Mouse (Mus musculus): ENCODE measurements around the gene Pih1d2. TPM values are rescaled to one million over a fixed set of nuclear protein-coding genes. Genes with fewer than 3 reads are reported as not detected.

Pih1d2 gene
- polyA plus RNA-seq, 1 experiment from 2014 or later: 8.2 TPM

Other genes with a start within 250 kb of the Pih1d2 start
- gene Plet1, start 122.8 kb upstream of the Pih1d2 start, polyA plus RNA-seq (2016; fragmentation: Nextera tagmentation; extraction: Ambion mirVana): 0.36 TPM in 1 of 2 replicates, not detected in the other
- 95.4 and 96.2 TPM in 2 replicates for gene Pts, start 88.6 kb upstream of the Pih1d2 start, polyA plus RNA-seq (2016; fragmentation: Nextera tagmentation; extraction: Ambion mirVana)
- gene Il18, start 62.5 kb upstream of the Pih1d2 start, polyA plus RNA-seq (2016; fragmentation: Nextera tagmentation; extraction: Ambion mirVana): 12.3 and 16.1 TPM in 2 replicates
- 0.46 and 0.56 TPM in 2 replicates for gene Bco2, start 62.1 kb upstream of the Pih1d2 start, polyA plus RNA-seq (2016; fragmentation: Nextera tagmentation; extraction: Ambion mirVana)
- gene Tex12, start 56.0 kb upstream of the Pih1d2 start, polyA plus RNA-seq (2016; fragmentation: Nextera tagmentation; extraction: Ambion mirVana): 0.32 and 0.33 TPM in 2 replicates
- gene Sdhd, start 13.5 kb upstream of the Pih1d2 start, polyA plus RNA-seq (2016; fragmentation: Nextera tagmentation; extraction: Ambion mirVana): 219 and 221 TPM in 2 replicates
- gene Timm8b, start 13.4 kb upstream of the Pih1d2 start, polyA plus RNA-seq (2016; fragmentation: Nextera tagmentation; extraction: Ambion mirVana): 385 and 386 TPM in 2 replicates
- 27.0 and 28.3 TPM in 2 replicates for gene Nkapd1, start 143 bp downstream of the Pih1d2 start, polyA plus RNA-seq (2016; fragmentation: Nextera tagmentation; extraction: Ambion mirVana)
- gene Dlat, start 42.5 kb downstream of the Pih1d2 start, polyA plus RNA-seq (2016; fragmentation: Nextera tagmentation; extraction: Ambion mirVana): 43.4 and 48.3 TPM in 2 replicates
- 18.2 and 18.6 TPM in 2 replicates for gene Dixdc1, start 122.2 kb downstream of the Pih1d2 start, polyA plus RNA-seq (2016; fragmentation: Nextera tagmentation; extraction: Ambion mirVana)
- 0.88 and 1.6 TPM in 2 replicates for gene 2310030G06Rik, start 129.2 kb downstream of the Pih1d2 start, polyA plus RNA-seq (2016; fragmentation: Nextera tagmentation; extraction: Ambion mirVana)
- 3.9 and 6.5 TPM in 2 replicates for gene Cryab, start 134.0 kb downstream of the Pih1d2 start, polyA plus RNA-seq (2016; fragmentation: Nextera tagmentation; extraction: Ambion mirVana)
- 0.54 TPM in 1 of 2 replicates, not detected in the other for gene Hspb2, start 135.0 kb downstream of the Pih1d2 start, polyA plus RNA-seq (2016; fragmentation: Nextera tagmentation; extraction: Ambion mirVana)
- 10.6 and 11.7 TPM in 2 replicates for gene Fdxacb1, start 150.9 kb downstream of the Pih1d2 start, polyA plus RNA-seq (2016; fragmentation: Nextera tagmentation; extraction: Ambion mirVana)
- gene Alg9, start 157.7 kb downstream of the Pih1d2 start, polyA plus RNA-seq (2016; fragmentation: Nextera tagmentation; extraction: Ambion mirVana): 38.0 and 40.6 TPM in 2 replicates
- 35.6 and 38.0 TPM in 2 replicates for gene 1110032A03Rik, start 158.2 kb downstream of the Pih1d2 start, polyA plus RNA-seq (2016; fragmentation: Nextera tagmentation; extraction: Ambion mirVana)
- 109 and 112 TPM in 2 replicates for gene Ppp2r1b, start 228.0 kb downstream of the Pih1d2 start, polyA plus RNA-seq (2016; fragmentation: Nextera tagmentation; extraction: Ambion mirVana)